Mouse (Mus musculus) cortical plate, adult 2 months (tissue): Measurements from ENCODE around the gene Efnb2.

Source experiments
- CTCF ChIP-seq: fragments of 200-500 bp; IDR thresholded peaks from 2 replicates; pipeline ENCODE4 v1.5.1; 2011; ENCODE audit warnings: mild to moderate bottlenecking, control low read depth, low read length; ENCODE audit not compliant: insufficient read depth; ENCODE audit errors: extremely low read depth
- POLR2A ChIP-seq: fragments of 200-500 bp; IDR thresholded peaks from 2 replicates; pipeline ENCODE4 v1.6.1; 2011; ENCODE audit warnings: mild to moderate bottlenecking, low read length, control low read depth; ENCODE audit not compliant: insufficient read depth; ENCODE audit errors: extremely low read depth

GRCm38 (mm10) chr8:8653343-8653742 is 7.7 kb downstream of the Efnb2 start:
- TF ChIP-seq CTCF (no peak; the same call in 1 of the 2 replicates), POLR2A (no peak)
